Mouse (Mus musculus) erythroid progenitor cell, adult 5-6 weeks (primary cell): Measurements from ENCODE around the gene Mtmr11. TPM values are rescaled to one million over a fixed set of nuclear protein-coding genes. Genes with fewer than 3 reads are reported as not detected.
A peak's percentile ranks its signal among the peaks of the same experiment; 100 is the strongest.

Experiments used
- ATAC-seq: replicated peaks from 2 replicates; pipeline ENCODE4 v1.8.0; 2016; ENCODE audit warnings: moderate number of reproducible peaks, mild to moderate bottlenecking, moderate TSS enrichment, inconsistent platforms; ENCODE audit not compliant: poor library complexity, low FRiP score, severe bottlenecking
- total RNA-seq, 2 experiments: library from RNA; stranded (forward) in 1 of 2; stranded (reverse) in 1 of 2; fragments of 150-400 nt in 1 of 2; fragments of 186-747, 209-891 nt in 1 of 2; gene quantifications; 2 replicates each; pipeline versions ENCODE4 v1.2.3 to v1.2.4; 2015 to 2017; ENCODE audit warnings: low replicate concordance in 2 of 2

Mtmr11 gene
- total RNA-seq (2015; ENCODE audit: low replicate concordance) (not detected in 2 replicates), total RNA-seq (2017; ENCODE audit: low replicate concordance) (not detected in 2 replicates)

- no peak for ATAC-seq
Observed at GRCm38 (mm10) chr3:96161869-96162840, at the start of gene Mtmr11. TSS of gene Mtmr11 (plus strand) at chr3:96162004.

- no peak for ATAC-seq
Observed at GRCm38 (mm10) chr3:96113251-96113650, 48.6 kb upstream of the Mtmr11 start.

GRCm38 (mm10) chr3:96118142-96118541 is 43.7 kb upstream of the Mtmr11 start:
- ATAC-seq = no peak

- no peak for ATAC-seq
Observed at GRCm38 (mm10) chr3:96118702-96119101, 43.1 kb upstream of the Mtmr11 start.

GRCm38 (mm10) chr3:96124235-96124634 is 37.6 kb upstream of the Mtmr11 start:
- no peak for ATAC-seq

- ATAC-seq = no peak
Observed at GRCm38 (mm10) chr3:96128128-96128527, 33.7 kb upstream of the Mtmr11 start.

- ATAC-seq = no peak
Observed at GRCm38 (mm10) chr3:96132478-96132877, 29.3 kb upstream of the Mtmr11 start.

- ATAC-seq = no peak
Observed at GRCm38 (mm10) chr3:96133327-96133905, 28.4 kb upstream of the Mtmr11 start.

GRCm38 (mm10) chr3:96135011-96135410 is 26.8 kb upstream of the Mtmr11 start:
- ATAC-seq = no peak

- ATAC-seq = peak; percentile 84
Observed at GRCm38 (mm10) chr3:96147950-96148349, 13.9 kb upstream of the Mtmr11 start.

- no peak for ATAC-seq
Observed at GRCm38 (mm10) chr3:96151836-96152235, 10.0 kb upstream of the Mtmr11 start.

- no peak for ATAC-seq
Observed at GRCm38 (mm10) chr3:96152611-96153010, 9.2 kb upstream of the Mtmr11 start.

- ATAC-seq = 0 out of 2 replicates have a peak, but pooled peaks have one; percentile 23
Observed at GRCm38 (mm10) chr3:96155501-96155900, 6.3 kb upstream of the Mtmr11 start.

GRCm38 (mm10) chr3:96159820-96160219 is 2.0 kb upstream of the Mtmr11 start:
- no peak for ATAC-seq

GRCm38 (mm10) chr3:96160222-96160802 is 1.5 kb upstream of the Mtmr11 start:
- ATAC-seq = no peak

GRCm38 (mm10) chr3:96160803-96161516 is 844 bp upstream of the Mtmr11 start:
- ATAC-seq = no peak

GRCm38 (mm10) chr3:96163040-96163439 is 1.2 kb downstream of the Mtmr11 start:
- ATAC-seq = no peak

- ATAC-seq = no peak
Observed at GRCm38 (mm10) chr3:96168466-96169158, 6.8 kb downstream of the Mtmr11 start.

GRCm38 (mm10) chr3:96170276-96170675 is 8.5 kb downstream of the Mtmr11 start:
- ATAC-seq = no peak
